Mouse (Mus musculus): ENCODE data around the gene Tspan14. TPM values are rescaled to one million over a fixed set of nuclear protein-coding genes. Genes with fewer than 3 reads are reported as not detected.

Gene Tspan14
- polyA plus RNA-seq (2014; fragmentation: Nextera tagmentation; extraction: Ambion mirVana) = 43.4 and 45.2 TPM in 2 replicates

DNA sequence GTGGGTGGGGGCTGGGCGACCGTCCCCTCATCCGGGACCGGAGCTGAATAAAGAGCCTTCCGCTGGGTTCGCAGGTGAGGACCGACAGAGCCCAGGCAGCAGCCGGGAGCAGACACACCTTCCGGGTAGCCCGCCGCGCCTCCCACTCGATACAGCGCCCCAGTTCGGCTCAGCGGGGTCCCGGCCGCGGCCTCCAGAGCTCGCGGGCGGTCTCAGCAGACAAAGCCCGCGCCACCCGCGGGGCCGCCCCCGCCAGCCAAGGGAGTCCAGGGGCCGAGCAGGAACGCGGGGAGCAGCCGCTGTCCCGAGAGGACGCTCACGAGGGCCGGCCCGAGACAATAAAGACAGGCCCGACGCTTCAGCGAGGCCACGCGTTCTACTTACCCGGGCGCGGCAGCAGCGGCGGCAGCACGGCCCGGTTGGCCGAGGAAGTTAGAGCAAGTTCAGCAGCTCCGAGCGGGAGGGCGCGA is at the start of gene Tspan14:
Gene Tspan14, minus strand, starts transcription at position 416 of the 470 bp plus-strand sequence.
- Histone ChIP-seq H3K4me3 (ENCODE audit: control insufficient read depth in 1 of 2, insufficient read depth in 1 of 2, low read depth in 1 of 2, low read length in 2 of 2) (peak within 1 kb of the TSS; percentile 91 to 94), H3K4me1 (ENCODE audit: control insufficient read depth in 2 of 2, insufficient read depth in 2 of 2, low read length in 2 of 2) (peaks cover 9 to 27% of the 10 kb centered on the region in 2 experiments), H3K9ac (ENCODE audit: low read length) (peak within 1 kb of the TSS; percentile 94), H3K27me3 (ENCODE audit: control insufficient read depth, insufficient read depth, low read length) (no peaks in the 10 kb centered on the region), H3K36me3 (ENCODE audit: control insufficient read depth, insufficient read depth, low read length) (no peaks in the 10 kb centered on the region), H3K27ac (replicated peaks in 1 of 2; ENCODE audit: control insufficient read depth in 1 of 2, insufficient read depth in 1 of 2, low read depth in 2 of 2, low read length in 2 of 2) (peak within 1 kb of the TSS; percentile 85 to 88), H3K9me3 (ENCODE audit: control insufficient read depth, low read length) (no peaks in the 10 kb centered on the region), H3K4me2 (ENCODE audit: low read length) (peak within 1 kb of the TSS; percentile 75)
- peak; percentile 53 for ATAC-seq (ENCODE audit: insufficient number of reproducible peaks, insufficient read depth, low FRiP score, low read depth)
- 1% methylated on average over 47 of the region's 54 CpGs for WGBS

DNA sequence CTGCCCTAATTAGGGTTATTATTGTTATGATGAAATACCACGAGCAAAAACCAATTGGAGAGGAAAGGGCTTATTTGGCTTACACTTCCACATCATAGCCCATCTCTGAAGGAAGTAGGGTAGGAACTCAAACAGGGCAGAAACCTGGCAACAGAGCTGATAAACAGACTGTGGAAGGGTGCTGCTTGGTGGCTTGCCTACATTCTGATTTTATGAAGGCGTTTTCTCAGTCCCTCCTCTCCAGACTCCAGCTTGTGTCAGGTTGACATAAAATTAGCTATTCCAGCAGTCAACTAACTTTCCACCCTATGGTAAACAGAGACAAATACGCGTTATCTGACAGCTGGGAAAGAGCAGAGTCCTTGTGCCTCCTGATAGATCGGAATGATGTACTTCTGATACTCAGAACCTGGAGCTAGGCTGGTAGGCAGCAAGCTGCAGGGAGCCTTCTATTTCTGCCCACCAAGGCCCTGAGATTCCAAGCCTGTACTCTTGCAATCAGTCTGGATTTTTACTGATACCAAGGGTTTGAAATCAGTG is 48.2 kb upstream of the Tspan14 start:
- 51% methylated on average over 5 of the region's 5 CpGs for WGBS
- no peaks in the 10 kb centered on the region for H3K9me3 ChIP-seq (ENCODE audit: control insufficient read depth, low read length)
- peaks cover 13 to 24% of the 10 kb centered on the region in 2 experiments for H3K4me1 ChIP-seq (ENCODE audit: control insufficient read depth in 2 of 2, insufficient read depth in 2 of 2, low read length in 2 of 2)
- no peak overlapping the region for H3K27ac ChIP-seq (replicated peaks in 1 of 2; ENCODE audit: control insufficient read depth in 1 of 2, insufficient read depth in 1 of 2, low read depth in 2 of 2, low read length in 2 of 2)
- ATAC-seq (ENCODE audit: insufficient number of reproducible peaks, insufficient read depth, low FRiP score, low read depth) = no peak
- H3K4me3 ChIP-seq (ENCODE audit: control insufficient read depth in 1 of 2, insufficient read depth in 1 of 2, low read depth in 1 of 2, low read length in 2 of 2) = no peak overlapping the region
- H3K9ac ChIP-seq (ENCODE audit: low read length) = no peak overlapping the region
- no peak overlapping the region for H3K4me2 ChIP-seq (ENCODE audit: low read length)
- no peaks in the 10 kb centered on the region for H3K36me3 ChIP-seq (ENCODE audit: control insufficient read depth, insufficient read depth, low read length)
- H3K27me3 ChIP-seq (ENCODE audit: control insufficient read depth, insufficient read depth, low read length) = no peaks in the 10 kb centered on the region

DNA sequence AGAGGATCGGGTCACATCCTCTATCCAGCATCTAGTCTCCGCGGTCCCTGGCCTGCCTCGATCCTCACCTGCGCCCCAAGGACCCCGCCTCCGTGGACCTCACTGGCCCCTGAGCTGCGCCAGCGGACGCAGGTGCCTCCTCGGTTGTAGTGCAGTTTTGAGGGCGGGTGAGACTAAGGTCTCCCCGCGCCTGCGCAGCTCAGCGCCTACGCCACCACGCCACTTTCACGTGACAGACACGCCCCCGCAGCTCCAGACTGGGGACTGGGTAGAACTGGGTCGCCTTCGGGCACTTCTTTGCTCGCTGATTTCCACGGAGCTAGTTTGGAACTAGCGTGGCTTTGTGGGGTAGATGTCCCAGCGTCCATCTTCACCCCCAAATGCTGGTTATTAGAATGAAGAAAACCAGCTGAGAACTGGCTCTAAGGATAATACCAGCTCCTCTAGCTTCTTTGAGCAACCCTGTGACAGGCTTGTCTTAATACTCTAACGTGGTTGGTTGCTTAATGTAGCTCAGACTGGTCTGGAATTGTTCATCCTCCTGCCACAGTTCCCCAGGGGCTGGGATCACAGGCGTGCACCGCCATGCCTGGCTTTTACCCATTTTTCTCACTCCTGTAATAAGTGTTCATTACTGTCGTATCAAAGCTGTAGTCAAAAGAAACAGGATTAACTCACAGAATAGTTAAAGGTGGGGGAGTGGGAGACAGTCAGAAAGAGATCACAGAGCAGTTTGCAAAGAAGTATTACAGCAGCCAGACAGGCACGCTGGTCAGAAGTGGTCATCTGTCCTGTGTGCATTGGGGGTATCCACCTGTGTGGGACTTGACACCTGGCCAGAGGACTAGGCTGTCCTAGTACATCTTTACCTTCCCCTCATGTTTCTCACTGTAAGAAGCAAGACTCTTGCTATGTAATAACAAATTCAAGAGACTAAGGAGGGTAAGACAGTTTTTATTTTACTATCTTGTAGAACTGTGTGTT is 47.3 kb upstream of the Tspan14 start, which contains the start of gene Fam213a:
Gene Fam213a, minus strand, starts transcription at position 159 of the 984 bp plus-strand sequence.
- no peaks in the 10 kb centered on the region for H3K36me3 ChIP-seq (ENCODE audit: control insufficient read depth, insufficient read depth, low read length)
- WGBS = 4% methylated on average over 32 of the region's 32 CpGs
- no peaks in the 10 kb centered on the region for H3K9me3 ChIP-seq (ENCODE audit: control insufficient read depth, low read length)
- peak within 1 kb of the TSS; percentile 59 to 73 for H3K4me3 ChIP-seq (ENCODE audit: control insufficient read depth in 1 of 2, insufficient read depth in 1 of 2, low read depth in 1 of 2, low read length in 2 of 2)
- H3K27me3 ChIP-seq (ENCODE audit: control insufficient read depth, insufficient read depth, low read length) = no peaks in the 10 kb centered on the region
- peak within 1 kb of the TSS; percentile 97 for H3K4me2 ChIP-seq (ENCODE audit: low read length)
- peak within 1 kb of the TSS in 1 of 2 experiments; percentile 85; a peak in 3 of 4 replicates for H3K27ac ChIP-seq (replicated peaks in 1 of 2; ENCODE audit: control insufficient read depth in 1 of 2, insufficient read depth in 1 of 2, low read depth in 2 of 2, low read length in 2 of 2)
- peak; percentile 91 for ATAC-seq (ENCODE audit: insufficient number of reproducible peaks, insufficient read depth, low FRiP score, low read depth)
- peaks cover 13 to 24% of the 10 kb centered on the region in 2 experiments for H3K4me1 ChIP-seq (ENCODE audit: control insufficient read depth in 2 of 2, insufficient read depth in 2 of 2, low read length in 2 of 2)
- peak within 1 kb of the TSS; percentile 87 for H3K9ac ChIP-seq (ENCODE audit: low read length)

DNA sequence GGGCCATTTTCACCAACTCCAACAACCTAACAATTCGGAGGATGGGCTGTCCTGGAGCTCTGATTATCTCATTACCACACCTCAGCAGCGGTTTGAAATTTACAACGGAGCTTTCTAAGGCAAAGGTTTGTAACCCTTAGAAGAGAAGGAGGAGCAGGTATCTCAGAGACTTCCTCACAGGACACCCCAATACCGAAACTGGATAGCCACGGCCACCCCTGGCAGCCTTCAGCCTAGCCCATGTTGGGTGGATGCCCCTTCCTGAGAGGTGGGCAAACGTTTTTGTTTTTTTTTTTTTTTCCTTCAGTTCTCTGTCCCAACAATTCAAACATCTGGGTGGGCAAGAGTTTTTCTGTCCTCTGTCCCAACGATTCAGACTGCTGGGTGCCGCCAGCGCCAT is 46.5 kb upstream of the Tspan14 start:
- peak overlapping the region; percentile 87 for H3K9ac ChIP-seq (ENCODE audit: low read length)
- no peaks in the 10 kb centered on the region for H3K27me3 ChIP-seq (ENCODE audit: control insufficient read depth, insufficient read depth, low read length)
- H3K36me3 ChIP-seq (ENCODE audit: control insufficient read depth, insufficient read depth, low read length) = no peaks in the 10 kb centered on the region
- WGBS = 17% methylated on average over 9 of the region's 9 CpGs
- peak overlapping the region; percentile 97 for H3K4me2 ChIP-seq (ENCODE audit: low read length)
- no peak overlapping the region; a peak in 1 of 4 replicates for H3K27ac ChIP-seq (replicated peaks in 1 of 2; ENCODE audit: control insufficient read depth in 1 of 2, insufficient read depth in 1 of 2, low read depth in 2 of 2, low read length in 2 of 2)
- ATAC-seq (ENCODE audit: insufficient number of reproducible peaks, insufficient read depth, low FRiP score, low read depth) = no peak
- peak overlapping the region; percentile 59 to 73 for H3K4me3 ChIP-seq (ENCODE audit: control insufficient read depth in 1 of 2, insufficient read depth in 1 of 2, low read depth in 1 of 2, low read length in 2 of 2)
- peaks cover 13 to 24% of the 10 kb centered on the region in 2 experiments for H3K4me1 ChIP-seq (ENCODE audit: control insufficient read depth in 2 of 2, insufficient read depth in 2 of 2, low read length in 2 of 2)
- H3K9me3 ChIP-seq (ENCODE audit: control insufficient read depth, low read length) = no peaks in the 10 kb centered on the region

DNA sequence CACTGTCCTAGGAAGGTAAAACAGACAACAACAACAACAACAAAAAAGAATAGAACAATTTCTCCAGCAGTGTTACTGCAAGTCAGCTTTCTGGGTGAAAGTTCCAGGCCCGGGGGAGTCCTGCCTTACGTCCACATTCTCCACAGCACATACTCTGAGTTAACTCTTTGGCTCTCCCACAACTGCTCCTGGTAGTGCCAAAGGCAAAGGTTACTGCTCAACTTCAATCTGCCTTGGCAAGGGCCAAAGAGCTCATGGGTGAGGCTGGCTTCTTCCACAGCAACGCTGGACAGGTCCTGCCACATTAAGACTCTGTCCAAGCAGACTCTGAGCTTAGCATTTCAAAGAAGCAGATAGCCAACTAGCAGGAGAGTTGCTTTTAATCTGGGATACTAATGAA is 45.3 kb upstream of the Tspan14 start:
- no peak overlapping the region for H3K9ac ChIP-seq (ENCODE audit: low read length)
- ATAC-seq (ENCODE audit: insufficient number of reproducible peaks, insufficient read depth, low FRiP score, low read depth) = no peak
- no peak overlapping the region for H3K4me2 ChIP-seq (ENCODE audit: low read length)
- no peaks in the 10 kb centered on the region for H3K9me3 ChIP-seq (ENCODE audit: control insufficient read depth, low read length)
- no peaks in the 10 kb centered on the region for H3K36me3 ChIP-seq (ENCODE audit: control insufficient read depth, insufficient read depth, low read length)
- WGBS = 82% methylated on average over 3 of the region's 3 CpGs
- no peak overlapping the region for H3K4me3 ChIP-seq (ENCODE audit: control insufficient read depth in 1 of 2, insufficient read depth in 1 of 2, low read depth in 1 of 2, low read length in 2 of 2)
- H3K4me1 ChIP-seq (ENCODE audit: control insufficient read depth in 2 of 2, insufficient read depth in 2 of 2, low read length in 2 of 2) = peaks cover 12 to 15% of the 10 kb centered on the region in 2 experiments
- H3K27ac ChIP-seq (replicated peaks in 1 of 2; ENCODE audit: control insufficient read depth in 1 of 2, insufficient read depth in 1 of 2, low read depth in 2 of 2, low read length in 2 of 2) = no peak overlapping the region
- no peaks in the 10 kb centered on the region for H3K27me3 ChIP-seq (ENCODE audit: control insufficient read depth, insufficient read depth, low read length)

DNA sequence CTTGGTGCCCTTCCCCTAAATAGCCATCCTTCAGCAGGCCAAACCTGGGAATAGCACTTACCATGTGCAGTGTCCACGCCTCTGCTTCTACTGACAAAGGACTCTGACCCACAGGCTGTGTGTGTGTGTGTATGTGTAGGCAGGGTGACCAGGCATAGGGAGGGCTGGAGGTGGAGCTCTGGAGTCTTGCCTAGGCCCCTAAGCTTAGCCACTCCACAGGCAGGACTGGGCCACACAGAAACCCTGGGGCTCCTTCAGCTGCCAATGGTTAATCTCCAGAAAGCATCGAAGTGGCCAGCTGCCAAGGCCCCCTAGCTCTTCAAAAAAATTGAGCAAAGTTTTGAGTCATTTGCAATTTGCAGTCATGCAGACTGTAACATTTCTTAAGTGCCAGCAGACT is 41.5 kb upstream of the Tspan14 start:
- H3K27ac ChIP-seq (replicated peaks in 1 of 2; ENCODE audit: control insufficient read depth in 1 of 2, insufficient read depth in 1 of 2, low read depth in 2 of 2, low read length in 2 of 2) = no peak overlapping the region
- H3K4me1 ChIP-seq (ENCODE audit: control insufficient read depth in 2 of 2, insufficient read depth in 2 of 2, low read length in 2 of 2) = peaks cover 10 to 14% of the 10 kb centered on the region in 2 experiments; a peak in 3 of 4 replicates
- H3K4me3 ChIP-seq (ENCODE audit: control insufficient read depth in 1 of 2, insufficient read depth in 1 of 2, low read depth in 1 of 2, low read length in 2 of 2) = no peak overlapping the region
- ATAC-seq (ENCODE audit: insufficient number of reproducible peaks, insufficient read depth, low FRiP score, low read depth) = no peak; the same call in 1 of the 2 replicates
- no peaks in the 10 kb centered on the region for H3K9me3 ChIP-seq (ENCODE audit: control insufficient read depth, low read length)
- no peak overlapping the region for H3K9ac ChIP-seq (ENCODE audit: low read length)
- 54% methylated on average over 2 of the region's 2 CpGs for WGBS
- H3K27me3 ChIP-seq (ENCODE audit: control insufficient read depth, insufficient read depth, low read length) = no peaks in the 10 kb centered on the region
- no peak overlapping the region for H3K4me2 ChIP-seq (ENCODE audit: low read length)
- H3K36me3 ChIP-seq (ENCODE audit: control insufficient read depth, insufficient read depth, low read length) = no peaks in the 10 kb centered on the region

DNA sequence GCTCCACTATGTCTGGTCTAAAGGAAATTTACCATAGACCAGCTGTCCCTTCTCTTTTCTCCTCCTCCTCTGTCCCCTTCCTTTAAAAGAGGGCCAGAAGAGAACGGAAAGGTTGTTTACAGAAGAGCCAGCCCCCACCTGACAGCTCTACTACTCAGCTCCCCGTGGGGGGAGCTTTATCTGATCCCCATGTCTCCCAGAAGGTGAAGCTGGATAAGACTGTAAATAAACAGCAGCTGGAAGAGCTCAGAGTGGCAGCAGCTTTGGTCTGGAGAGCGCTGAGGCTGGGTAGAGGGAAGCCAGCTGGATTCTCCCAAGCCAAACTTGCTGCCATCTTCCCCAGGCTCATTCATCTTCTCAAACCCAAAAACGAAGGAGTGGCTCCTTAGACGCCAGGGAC is 41.0 kb upstream of the Tspan14 start:
- Histone ChIP-seq H3K27ac (replicated peaks in 1 of 2; ENCODE audit: control insufficient read depth in 1 of 2, insufficient read depth in 1 of 2, low read depth in 2 of 2, low read length in 2 of 2) (no peak overlapping the region), H3K4me1 (ENCODE audit: control insufficient read depth in 2 of 2, insufficient read depth in 2 of 2, low read length in 2 of 2) (peaks cover 8 to 12% of the 10 kb centered on the region in 2 experiments; a peak in 3 of 4 replicates), H3K27me3 (ENCODE audit: control insufficient read depth, insufficient read depth, low read length) (no peaks in the 10 kb centered on the region), H3K36me3 (ENCODE audit: control insufficient read depth, insufficient read depth, low read length) (no peaks in the 10 kb centered on the region), H3K9me3 (ENCODE audit: control insufficient read depth, low read length) (no peaks in the 10 kb centered on the region), H3K4me3 (ENCODE audit: control insufficient read depth in 1 of 2, insufficient read depth in 1 of 2, low read depth in 1 of 2, low read length in 2 of 2) (no peak overlapping the region), H3K4me2 (ENCODE audit: low read length) (no peak overlapping the region), H3K9ac (ENCODE audit: low read length) (no peak overlapping the region)
- no peak for ATAC-seq (ENCODE audit: insufficient number of reproducible peaks, insufficient read depth, low FRiP score, low read depth)
- 22% methylated on average over 5 of the region's 5 CpGs for WGBS

All from heart, embryonic 14.5 days (tissue).